Mouse (Mus musculus) midbrain, postnatal 0 days (tissue): ENCODE results near the gene Hoxa10. TPM values are rescaled to one million over a fixed set of nuclear protein-coding genes. Genes with fewer than 3 reads are reported as not detected.
A peak's percentile ranks its signal among the peaks of the same experiment; 100 is the strongest.

ENCODE experiments used
- ATAC-seq: fragments of 200-750 bp; cut with Nextera tagmentation; 2 replicates; pipeline ENCODE4 v1.8.0; 2017; ENCODE audit warnings: moderate number of reproducible peaks, mild to moderate bottlenecking, moderate TSS enrichment, moderate library complexity; ENCODE audit not compliant: low FRiP score
- DNase-seq: peaks from one replicate; pipeline ENCODE4 v3.0.0-alpha.2; 2015; ENCODE audit warnings: low spot score
- H3K27ac ChIP-seq: fragments of 300-500 bp; sonication (generic); 2 replicates; pipeline ENCODE4 v1.5.1; 2014; ENCODE audit warnings: low read depth, mild to moderate bottlenecking, low read length, mixed read lengths
- H3K27me3 ChIP-seq: fragments of 300-500 bp; sonication (generic); 2 replicates; pipeline ENCODE4 v1.6.1; 2014; ENCODE audit warnings: low read length, control low read depth, mixed read lengths; ENCODE audit not compliant: insufficient read depth
- H3K36me3 ChIP-seq: fragments of 300-500 bp; sonication (generic); 2 replicates; pipeline ENCODE4 v1.6.1; 2014; ENCODE audit warnings: low read length, control low read depth, mixed read lengths; ENCODE audit not compliant: insufficient read depth
- H3K4me1 ChIP-seq: fragments of 300-500 bp; sonication (generic); 2 replicates; pipeline ENCODE4 v1.6.1; 2014; ENCODE audit warnings: mild to moderate bottlenecking, control low read depth, antibody characterized with exemption, low read length, mixed read lengths; ENCODE audit not compliant: insufficient read depth
- H3K4me2 ChIP-seq: fragments of 300-500 bp; sonication (generic); 2 replicates; pipeline ENCODE4 v1.6.1; 2014; ENCODE audit warnings: low read depth, mild to moderate bottlenecking, low read length, mixed read lengths; ENCODE audit not compliant: poor library complexity, severe bottlenecking
- H3K4me3 ChIP-seq: fragments of 300-500 bp; sonication (generic); 2 replicates; pipeline ENCODE4 v1.5.1; 2014; ENCODE audit warnings: low read depth, mild to moderate bottlenecking, low read length, moderate library complexity
- H3K9ac ChIP-seq: fragments of 300-500 bp; sonication (generic); replicated peaks from 2 replicates; pipeline ENCODE4 v1.6.1; 2014; ENCODE audit warnings: mild to moderate bottlenecking, low read length, moderate library complexity, mixed read lengths; ENCODE audit not compliant: poor library complexity, severe bottlenecking
- H3K9me3 ChIP-seq: fragments of 300-500 bp; sonication (generic); 2 replicates; pipeline ENCODE4 v1.6.1; 2016; ENCODE audit warnings: low read length, control low read depth
- CTCF ChIP-seq: IDR thresholded peaks from 2 replicates; pipeline ENCODE4 v1.5.1; 2016; ENCODE audit warnings: antibody characterized with exemption, mild to moderate bottlenecking
- WGBS: fragments of 180-500 bp; shearing (Covaris S2); extraction: QIAGEN DNeasy Blood & Tissue Kit; methylation state at CpG from one replicate; pipeline ENCODE4 v1.1.7; 2014; 5-methylcytosine and 5-hydroxymethylcytosine counted together
- polyA plus RNA-seq: library from polyadenylated mRNA; unstranded; fragments of >200 nt; fragmentation: Nextera tagmentation; extraction: Ambion mirVana; gene quantifications from 2 replicates; pipeline ENCODE4 v1.2.1, GENCODE M21; 2015
- total RNA-seq: library from RNA; depleted of rRNA; stranded (reverse); fragments of >200 nt; gene quantifications from 2 replicates; pipeline ENCODE4 v1.2.3, GENCODE M21; 2014

Hoxa10 gene
- total and polyA plus RNA-seq, 2 experiments from 2014 or later, result not detected

- WGBS, result 6% methylated on average over 4 of the region's 4 CpGs
Observed at GRCm38 (mm10) chr6:52206882-52207683, 33.6 kb downstream of the Hoxa10 start.

GRCm38 (mm10) chr6:52205638-52206621 lies 34.7 kb downstream of the Hoxa10 start:
- no peaks in the 10 kb centered on the region for H3K9me3 ChIP-seq
- no peaks in the 10 kb centered on the region for H3K4me1 ChIP-seq
- DNase-seq, result no peak
- ATAC-seq, result no peak
- peaks cover 97% of the 10 kb centered on the region for H3K27me3 ChIP-seq
- H3K9ac ChIP-seq, result no peak overlapping the region
- H3K4me3 ChIP-seq, result no peak overlapping the region
- TF ChIP-seq CTCF, result no peak
- no peaks in the 10 kb centered on the region for H3K36me3 ChIP-seq
- 1% methylated on average over 55 of the region's 55 CpGs for WGBS
- no peak overlapping the region for H3K27ac ChIP-seq
- no peak overlapping the region for H3K4me2 ChIP-seq

More at GRCm38 (mm10) chr6:52206882-52207683, 33.6 kb downstream of the Hoxa10 start:
- no peak for TF ChIP-seq CTCF
- no peak for ATAC-seq
- DNase-seq, result no peak
- Histone ChIP-seq H3K27me3 (peaks cover 97% of the 10 kb centered on the region), H3K4me1 (no peaks in the 10 kb centered on the region), H3K9me3 (no peaks in the 10 kb centered on the region), H3K9ac (no peak overlapping the region), H3K36me3 (no peaks in the 10 kb centered on the region), H3K4me2 (no peak overlapping the region), H3K4me3 (no peak overlapping the region), H3K27ac (no peak overlapping the region)

GRCm38 (mm10) chr6:52205221-52205620 lies 35.4 kb downstream of the Hoxa10 start:
- Histone ChIP-seq H3K27me3 (peaks cover 99% of the 10 kb centered on the region), H3K4me2 (no peak overlapping the region), H3K27ac (no peak overlapping the region), H3K9me3 (no peaks in the 10 kb centered on the region), H3K9ac (no peak overlapping the region), H3K4me1 (no peaks in the 10 kb centered on the region), H3K36me3 (no peaks in the 10 kb centered on the region), H3K4me3 (no peak overlapping the region)
- ATAC-seq (no peak), DNase-seq (no peak)
- no peak for TF ChIP-seq CTCF
- WGBS, result 5% methylated on average over 14 of the region's 14 CpGs

GRCm38 (mm10) chr6:52204050-52204752 lies 36.5 kb downstream of the Hoxa10 start, which contains the start of gene Hoxa5:
Hoxa5 (minus strand) TSS chr6:52204587.
- H3K4me2 ChIP-seq, result 0 out of 2 replicates have a peak within 1 kb of the TSS, but pooled peaks have one; percentile 20
- no peak within 1 kb of the TSS for H3K27ac ChIP-seq
- peak; percentile 64 for TF ChIP-seq CTCF
- WGBS, result under 1% methylated on average over 65 of the region's 65 CpGs
- H3K27me3 ChIP-seq, result peaks cover 98% of the 10 kb centered on the region
- DNase-seq (peak; percentile 82), ATAC-seq (no peak)
- no peaks in the 10 kb centered on the region for H3K4me1 ChIP-seq
- H3K4me3 ChIP-seq, result peak within 1 kb of the TSS; percentile 0; the same call in 1 of the 2 replicates
- H3K9me3 ChIP-seq, result no peaks in the 10 kb centered on the region
- H3K36me3 ChIP-seq, result no peaks in the 10 kb centered on the region
- no peak within 1 kb of the TSS for H3K9ac ChIP-seq

- Histone ChIP-seq H3K36me3 (no peaks in the 10 kb centered on the region), H3K9me3 (no peaks in the 10 kb centered on the region), H3K27me3 (peaks cover 98% of the 10 kb centered on the region), H3K4me1 (no peaks in the 10 kb centered on the region), H3K27ac (no peak overlapping the region), H3K4me2 (0 out of 2 replicates have a peak overlapping the region, but pooled peaks have one; percentile 20), H3K9ac (no peak overlapping the region), H3K4me3 (peak overlapping the region; percentile 0; the same call in 1 of the 2 replicates)
- WGBS, result under 1% methylated on average over 39 of the region's 46 CpGs
- no peak for TF ChIP-seq CTCF
- ATAC-seq (no peak), DNase-seq (no peak)
Observed at GRCm38 (mm10) chr6:52203371-52204049, 37.1 kb downstream of the Hoxa10 start.
